Mouse (Mus musculus): ENCODE results near the gene Ankrd54. TPM values are rescaled to one million over a fixed set of nuclear protein-coding genes. Genes with fewer than 3 reads are reported as not detected.

Gene Ankrd54
- 23.3 and 24.1 TPM in 2 replicates for total RNA-seq (2021)
- long read RNA-seq, experiment 1, transcript Ankrd54-201 (8 exons, 1,904 nt), result major isoform, 59 of 93 reads
- long read RNA-seq, experiment 1, partial matches to known transcripts, result 17 of 93 reads
- long read RNA-seq, experiment 1, other reads (novel, unspliced or antisense), result 13 of 93 reads
- long read RNA-seq, experiment 2, transcript Ankrd54-201 (8 exons, 1,904 nt), result major isoform, 32 of 54 reads
- long read RNA-seq, experiment 2, partial matches to known transcripts, result 8 of 54 reads
- long read RNA-seq, experiment 2, other reads (novel, unspliced or antisense), result 13 of 54 reads

DNA sequence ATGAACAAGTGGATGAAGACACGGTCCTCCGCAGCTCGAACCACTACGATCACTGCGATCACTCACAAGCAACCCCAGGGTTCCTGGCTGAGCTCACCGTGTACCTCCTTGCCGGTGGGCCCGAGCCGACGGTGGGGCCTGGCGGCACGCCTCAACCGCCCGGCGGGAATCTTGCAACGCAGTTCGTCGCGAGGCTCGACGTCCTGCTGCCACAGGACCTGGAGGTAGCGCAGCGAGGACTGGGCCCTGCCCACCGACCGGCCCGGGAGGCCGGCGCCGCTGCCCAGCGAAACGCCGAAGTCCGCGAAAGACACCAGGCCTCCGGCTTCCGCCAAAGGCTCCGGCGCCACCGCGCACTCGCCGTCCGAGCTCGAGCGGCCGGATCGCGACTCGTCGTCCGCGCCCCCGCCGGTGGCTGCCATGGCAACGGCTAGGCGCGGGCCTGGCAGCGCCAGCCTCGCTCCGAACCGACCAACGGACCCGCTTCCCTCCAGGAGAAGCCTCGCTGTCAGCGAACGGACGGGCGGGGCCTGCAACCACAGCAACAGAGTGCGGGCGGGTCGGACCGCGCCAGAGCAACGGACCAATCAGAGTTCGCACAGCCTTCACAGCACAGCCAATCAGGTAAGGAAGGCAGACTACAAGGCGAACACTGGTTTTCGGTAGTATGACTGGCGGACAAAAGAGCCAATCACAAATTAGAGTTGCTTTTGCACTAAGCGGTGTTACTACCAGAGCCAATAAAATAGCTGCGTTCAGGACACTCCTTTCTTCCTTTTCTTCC, at the start of gene Ankrd54:
Gene Ankrd54 (minus strand): TSS at position 518 of the 784 bp plus-strand sequence.
- DNase-seq, result peak; percentile 99

DNA sequence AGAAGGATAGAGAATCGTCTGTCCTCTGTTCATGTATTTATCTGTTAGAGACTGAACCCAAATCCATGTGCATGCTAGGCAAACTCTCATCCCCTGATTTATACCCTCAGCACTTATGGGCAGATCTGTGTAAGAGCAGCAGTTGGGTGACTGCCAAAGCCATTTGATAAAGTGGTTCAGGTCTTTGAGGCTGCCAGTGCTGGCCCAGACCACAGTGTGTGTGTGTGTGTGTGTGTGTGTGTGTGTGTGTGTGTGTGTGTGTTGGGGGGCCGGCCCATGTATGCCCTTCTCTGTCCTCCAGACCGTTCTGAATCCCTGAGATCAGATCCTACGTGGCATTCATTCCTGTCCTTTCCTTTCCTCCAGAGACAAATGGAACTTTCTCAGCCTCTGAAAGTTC, 49.1 kb upstream of the Ankrd54 start:
- peak; percentile 73 for DNase-seq

DNA sequence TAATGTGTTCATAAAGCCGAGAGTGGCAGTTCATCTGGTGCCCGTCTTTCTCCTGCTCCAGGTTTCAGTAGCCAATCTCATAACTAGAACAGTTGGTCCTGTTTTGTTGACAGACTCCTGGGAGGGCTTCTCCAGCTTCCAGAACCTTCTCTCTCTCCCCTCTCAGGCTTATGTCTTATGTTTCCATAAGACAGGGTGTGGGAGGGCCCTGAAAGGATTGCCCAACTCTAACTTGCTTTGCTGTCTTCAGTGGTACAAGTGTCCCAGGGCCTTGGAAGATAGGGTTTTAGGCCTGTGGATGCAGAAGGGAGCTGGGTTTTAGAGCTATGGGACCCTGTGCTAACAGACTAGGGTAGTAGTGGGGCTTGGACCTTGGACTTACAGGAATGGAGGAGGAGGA, 47.8 kb upstream of the Ankrd54 start:
- DNase-seq, result no peak

DNA sequence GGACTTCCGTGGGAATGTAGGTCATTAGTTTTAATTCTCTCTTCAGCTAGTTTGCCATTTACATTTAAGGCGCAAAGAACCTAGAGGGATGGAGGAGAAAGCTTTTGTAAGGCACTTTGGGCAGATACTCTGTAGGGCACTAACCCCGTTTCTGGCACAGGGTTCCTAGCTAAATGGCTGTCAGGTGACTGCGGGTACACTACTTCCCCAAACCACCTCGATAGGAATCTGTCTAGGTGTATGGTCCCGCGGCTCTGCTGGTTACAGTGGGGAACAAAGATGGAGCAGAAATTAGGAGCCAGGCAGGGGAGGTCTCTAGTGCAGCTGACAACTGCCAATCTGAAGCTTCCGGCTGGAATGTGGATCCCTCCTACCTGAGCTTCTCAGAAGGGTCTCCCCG, 47.3 kb upstream of the Ankrd54 start:
- DNase-seq, result no peak

DNA sequence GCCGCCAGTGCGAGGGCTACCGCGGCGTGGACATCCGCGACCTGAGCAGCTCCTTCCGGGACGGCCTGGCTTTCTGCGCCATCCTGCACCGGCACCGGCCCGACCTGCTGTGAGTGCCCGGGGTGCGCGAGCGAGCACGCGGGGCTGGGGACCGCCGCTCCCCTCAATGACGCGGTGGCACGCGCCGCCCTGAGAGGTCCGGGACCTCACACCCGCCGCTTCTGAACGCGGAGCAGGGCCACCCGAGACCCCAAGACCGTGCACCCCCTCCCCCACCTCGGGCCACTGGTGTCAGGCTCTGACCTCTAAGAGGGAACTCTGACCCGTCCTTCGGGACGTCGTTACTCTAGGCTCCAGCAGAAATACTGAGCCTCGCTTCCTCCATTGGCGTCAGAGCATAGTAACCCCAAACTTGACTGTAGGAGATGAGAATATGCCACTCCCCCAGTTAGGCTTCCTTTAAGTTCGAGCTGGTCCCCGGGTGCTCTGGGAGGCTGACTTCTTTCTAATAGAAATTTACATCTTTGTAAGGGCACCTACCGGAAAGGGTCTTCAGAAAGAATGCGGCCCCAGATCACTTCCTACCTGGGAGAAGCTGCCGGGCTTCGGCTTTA, 46.7 kb upstream of the Ankrd54 start:
- DNase-seq, result no peak

DNA sequence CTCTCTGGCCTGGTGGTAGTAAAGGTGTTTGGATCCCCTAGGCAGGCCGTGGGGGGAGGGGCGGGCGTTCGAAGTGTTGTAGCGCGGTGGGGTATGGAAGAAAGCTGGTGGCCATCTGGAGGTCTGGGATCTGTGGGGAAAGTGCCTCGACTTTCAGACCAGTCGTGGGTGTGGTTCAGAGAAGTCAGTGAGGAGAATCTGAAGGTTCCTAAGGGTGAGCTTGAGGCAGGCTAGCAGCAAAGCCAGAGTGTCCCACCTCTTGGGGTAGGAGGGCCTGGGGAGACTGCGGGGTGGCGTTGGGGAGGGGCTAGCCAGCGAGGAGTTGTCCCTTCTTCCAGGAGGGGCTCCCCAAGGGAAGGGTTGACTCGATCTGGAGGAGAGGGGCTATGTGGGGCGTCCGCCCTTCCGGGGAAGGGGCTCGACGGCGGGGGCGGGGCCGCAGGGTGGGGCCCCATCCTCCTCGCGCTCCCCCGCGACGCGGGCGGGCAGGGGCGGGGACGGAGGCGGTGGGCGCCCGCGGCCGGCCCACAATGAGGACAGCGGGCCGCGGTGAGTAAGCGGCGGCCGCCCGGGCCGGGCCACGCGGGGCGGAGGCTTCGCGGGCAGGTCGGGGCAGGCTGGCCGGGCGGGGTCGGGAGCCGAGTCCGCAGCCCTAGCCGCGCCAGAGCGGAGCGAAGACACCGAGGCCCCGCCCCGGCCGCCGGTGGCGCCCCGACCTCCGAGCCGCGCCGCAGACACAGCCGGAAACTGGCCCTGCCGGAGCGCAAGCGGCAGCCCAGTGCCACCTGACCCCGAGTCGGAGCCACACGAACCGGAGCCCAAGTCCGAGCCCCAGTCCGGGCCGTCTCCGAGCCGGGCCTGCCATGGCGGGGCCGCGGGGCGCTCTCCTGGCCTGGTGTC, 46.0 kb upstream of the Ankrd54 start, which contains the start of gene Micall1:
Gene Micall1 (plus strand): TSS at position 478 of the 900 bp plus-strand sequence.
- peak; percentile 90 for DNase-seq

DNA sequence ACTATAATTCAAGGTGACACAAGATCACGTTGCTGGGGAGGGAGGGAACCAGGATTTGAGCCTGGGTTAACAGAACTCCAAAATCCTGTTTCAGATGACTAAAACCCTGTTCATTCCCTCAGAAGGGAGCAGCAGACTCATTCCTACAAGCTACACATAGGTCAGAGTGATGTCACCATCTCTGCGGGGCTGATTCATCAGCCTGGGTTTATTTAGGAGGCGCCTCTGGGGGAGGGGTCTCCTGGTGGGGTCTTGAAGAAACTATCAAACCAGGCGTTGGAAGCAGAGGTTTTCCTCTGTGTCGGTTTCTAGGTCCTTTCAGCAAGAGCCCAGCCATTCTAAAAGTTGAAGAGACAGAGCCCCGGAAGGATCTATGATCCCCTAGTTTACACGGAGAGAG, 45.3 kb upstream of the Ankrd54 start:
- peak; percentile 34 for DNase-seq

DNA sequence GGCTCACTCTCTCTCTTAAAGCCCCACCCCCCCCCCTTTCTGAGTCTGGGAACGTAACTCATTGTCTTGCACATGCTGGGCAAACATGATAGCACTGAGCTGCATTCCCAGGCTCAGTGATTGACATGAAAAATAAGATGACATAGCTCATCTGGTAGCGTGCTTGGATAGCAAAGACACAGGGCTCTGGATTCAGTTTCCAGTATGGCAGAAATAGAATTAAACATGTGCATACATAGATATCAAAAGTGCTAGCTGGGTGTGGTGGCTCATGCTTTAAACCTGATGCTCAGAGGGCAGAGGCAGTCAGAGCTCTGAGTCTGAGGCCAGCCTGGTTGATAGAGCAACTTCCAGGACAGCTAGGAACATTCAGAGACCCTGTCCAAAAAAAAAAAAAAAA, 43.1 kb upstream of the Ankrd54 start:
- no peak for DNase-seq

DNA sequence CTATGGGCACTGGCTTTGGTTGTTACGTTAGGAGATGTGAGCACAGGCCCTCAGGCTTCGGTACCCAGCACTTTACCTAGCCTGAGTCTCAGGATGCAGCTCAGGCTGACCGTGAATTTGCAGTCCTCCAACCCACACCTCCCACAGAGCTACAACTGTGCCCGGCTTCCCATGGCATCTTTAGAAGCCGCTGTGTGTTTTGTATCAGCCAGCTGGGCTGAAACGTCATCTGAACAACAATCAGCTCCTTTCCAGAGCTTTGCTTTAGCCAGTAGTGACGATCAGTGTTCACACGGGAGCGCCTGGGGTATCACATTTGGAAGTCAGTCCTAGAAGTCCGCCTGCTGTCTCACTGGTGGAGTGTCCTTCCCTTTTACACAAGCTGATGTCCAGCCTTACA, 40.6 kb upstream of the Ankrd54 start:
- DNase-seq, result no peak

DNA sequence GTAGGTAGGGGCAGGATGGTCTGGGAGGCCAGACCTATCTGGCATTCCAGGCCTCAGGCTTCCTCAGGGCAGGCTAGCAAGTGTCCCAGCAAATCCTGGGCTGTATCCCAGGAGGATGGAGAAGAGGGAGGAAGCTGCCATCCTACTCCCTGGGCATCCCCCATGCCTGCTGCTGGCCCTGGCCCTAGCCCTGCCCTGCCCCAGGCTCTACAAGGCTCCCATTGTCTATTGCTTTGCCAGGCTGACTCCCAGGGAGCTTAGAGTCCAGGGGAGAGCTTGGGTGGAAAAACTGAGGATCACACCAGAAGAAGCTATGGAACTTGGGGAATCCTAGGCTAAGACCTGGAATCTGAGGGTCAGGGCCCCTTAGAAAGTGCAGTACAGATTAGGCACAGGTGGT, 38.8 kb upstream of the Ankrd54 start:
- no peak for DNase-seq

DNA sequence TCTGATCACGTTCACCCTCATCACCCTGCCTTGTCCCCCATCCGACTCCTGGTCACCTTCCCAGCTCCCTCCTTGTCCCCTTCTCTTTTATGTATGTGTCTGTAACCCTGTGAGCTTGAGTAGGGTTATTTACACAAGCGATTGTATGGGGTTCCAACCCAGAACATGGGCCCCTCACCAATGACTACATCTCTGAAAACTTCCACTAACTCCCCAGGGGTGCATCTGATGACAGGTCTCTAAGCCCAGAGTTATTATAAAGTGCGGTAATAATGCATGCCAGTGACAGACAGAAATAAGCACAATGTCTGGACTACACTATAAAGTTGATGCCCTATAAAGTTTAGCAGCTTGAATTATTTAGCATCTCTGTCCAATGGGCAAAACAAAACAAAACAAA, 37.7 kb upstream of the Ankrd54 start:
- DNase-seq, result no peak

DNA sequence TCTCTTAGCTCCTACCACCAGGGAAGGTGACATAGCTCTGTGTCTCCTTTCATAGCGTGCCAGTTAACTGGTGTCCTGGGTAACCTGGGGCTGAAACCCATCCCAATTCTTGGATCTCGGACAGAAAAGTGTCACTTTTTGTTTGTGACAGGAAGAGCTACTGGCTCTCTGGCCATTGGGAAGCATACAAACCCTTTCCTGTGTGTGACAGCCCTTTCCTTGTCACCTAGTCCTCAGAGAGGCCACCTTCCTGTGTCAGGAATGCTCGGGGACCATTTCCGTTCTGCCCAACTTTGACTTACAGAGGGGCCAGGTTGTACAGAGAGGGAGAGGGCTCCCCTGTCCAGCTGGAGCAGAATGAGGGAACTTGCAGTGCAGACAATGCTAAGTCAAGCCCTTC, 36.8 kb upstream of the Ankrd54 start:
- DNase-seq, result no peak

DNA sequence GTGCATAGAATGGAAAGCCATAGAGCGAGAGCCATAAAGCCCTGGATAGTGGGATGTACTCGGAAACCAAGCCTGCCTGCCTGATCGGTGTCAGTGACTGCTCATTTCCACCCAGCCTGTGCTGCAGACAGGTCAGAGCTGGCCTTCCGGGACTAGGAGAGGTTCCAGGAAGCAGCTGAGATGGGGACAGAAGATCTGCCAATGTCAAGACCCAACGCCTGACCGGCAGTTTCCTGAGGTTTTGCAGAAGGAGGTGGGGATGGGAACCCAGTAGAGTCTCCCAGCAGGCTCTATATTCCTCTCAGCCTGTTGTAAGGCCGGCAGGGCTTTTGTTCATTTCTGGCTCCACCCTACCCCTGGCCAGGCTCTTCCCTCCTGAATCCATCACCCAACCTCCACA, 36.2 kb upstream of the Ankrd54 start:
- peak; percentile 60 for DNase-seq

DNA sequence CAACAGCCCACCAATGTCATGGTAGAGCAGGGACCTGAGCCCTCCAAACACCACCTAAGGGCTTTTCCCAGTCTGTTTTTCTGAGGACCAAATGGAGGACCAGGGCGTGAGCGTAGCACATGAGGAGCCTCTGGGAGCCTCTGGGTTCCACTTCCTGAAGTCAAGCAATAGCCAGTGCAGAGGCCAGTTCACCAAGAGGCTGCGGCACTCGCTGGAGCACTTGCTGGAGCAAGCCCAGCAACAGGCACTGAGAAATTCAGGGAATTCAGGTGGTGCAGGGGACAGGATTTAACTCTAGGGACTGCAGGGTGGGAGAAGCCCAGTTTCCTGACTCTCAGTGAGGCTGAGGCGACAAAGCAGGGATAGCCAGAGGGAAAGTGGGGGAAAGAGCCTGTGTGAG, 35.5 kb upstream of the Ankrd54 start:
- DNase-seq, result no peak

DNA sequence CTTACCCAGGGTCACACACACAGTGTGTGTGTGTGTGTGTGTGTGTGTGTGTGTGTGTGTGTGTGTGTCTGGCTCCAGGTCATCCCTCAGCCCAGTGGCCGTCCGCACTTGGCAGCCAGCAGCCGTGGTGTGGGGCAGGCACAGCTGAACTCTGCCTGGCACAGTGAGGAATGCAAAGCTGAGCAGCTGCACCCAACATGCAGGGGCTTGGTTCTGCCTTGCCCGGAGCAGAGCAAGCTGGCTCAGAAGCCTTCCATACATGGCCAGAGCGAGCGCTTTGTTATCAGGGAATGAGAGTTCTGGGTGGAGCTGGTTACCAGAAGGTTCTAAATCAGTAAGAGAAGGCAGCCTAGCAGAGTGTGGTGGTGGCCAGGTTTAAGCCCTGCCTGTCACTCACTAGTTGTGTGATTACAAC, 34.9 kb upstream of the Ankrd54 start:
- peak; percentile 86 for DNase-seq

DNA sequence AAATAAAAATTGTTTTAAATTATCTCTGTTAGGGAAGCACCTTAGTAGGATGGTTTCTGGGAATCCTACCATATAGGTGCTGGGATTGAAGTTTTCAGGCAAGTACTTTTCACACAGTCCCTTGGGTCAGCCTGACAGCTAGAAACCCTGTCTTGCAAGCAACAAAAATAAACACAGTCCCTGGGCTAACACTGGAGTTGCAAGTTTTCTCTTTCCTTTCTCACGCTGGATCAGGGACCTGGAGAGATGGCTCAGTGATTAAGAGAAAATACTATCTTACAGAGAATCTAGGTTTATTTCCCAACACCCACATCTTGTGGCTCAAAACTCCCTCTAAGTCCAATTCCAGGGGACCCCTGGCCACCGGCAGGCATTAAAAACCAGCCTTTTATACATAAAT, 34.4 kb upstream of the Ankrd54 start:
- no peak for DNase-seq

DNA sequence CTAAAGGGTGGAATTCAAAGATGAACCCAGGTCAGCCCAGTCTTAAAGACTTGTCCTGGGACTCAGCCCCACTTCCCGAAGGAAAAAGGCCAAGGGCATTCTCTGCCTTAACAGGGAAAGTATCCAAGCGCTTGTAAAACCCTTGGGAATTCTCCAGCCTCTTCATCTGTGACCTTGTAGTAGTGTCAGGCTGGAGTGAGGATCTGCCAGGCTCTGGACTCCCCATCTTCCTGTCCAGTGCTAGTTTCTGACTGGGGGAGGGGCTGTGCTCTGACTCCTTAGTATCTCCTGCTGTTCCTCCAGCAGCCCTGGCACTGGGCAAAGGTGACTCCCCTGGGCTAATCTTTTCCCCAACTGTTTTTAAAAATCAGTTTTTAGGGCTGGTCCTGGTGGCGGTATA, 33.9 kb upstream of the Ankrd54 start:
- DNase-seq, result peak; percentile 59

DNA sequence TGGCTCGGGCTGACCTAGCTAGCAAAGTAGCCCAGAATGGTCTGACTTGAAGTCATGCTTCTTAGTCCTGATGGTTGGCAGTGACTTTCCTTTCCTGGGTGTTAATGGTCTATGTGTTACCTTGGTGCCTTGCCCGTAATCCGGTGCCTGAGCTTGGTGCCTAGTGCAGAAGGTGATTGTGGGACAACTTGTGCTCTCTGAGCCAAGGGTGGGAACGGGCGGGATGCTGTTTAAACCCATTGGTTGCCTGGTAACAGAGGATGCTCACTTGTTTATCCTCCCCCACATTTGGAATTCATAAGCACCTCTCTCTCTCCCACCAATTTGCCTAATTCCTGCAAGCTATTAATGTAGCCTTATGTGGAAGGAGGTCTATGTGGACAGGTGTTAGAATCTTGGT, 32.8 kb upstream of the Ankrd54 start:
- no peak for DNase-seq

DNA sequence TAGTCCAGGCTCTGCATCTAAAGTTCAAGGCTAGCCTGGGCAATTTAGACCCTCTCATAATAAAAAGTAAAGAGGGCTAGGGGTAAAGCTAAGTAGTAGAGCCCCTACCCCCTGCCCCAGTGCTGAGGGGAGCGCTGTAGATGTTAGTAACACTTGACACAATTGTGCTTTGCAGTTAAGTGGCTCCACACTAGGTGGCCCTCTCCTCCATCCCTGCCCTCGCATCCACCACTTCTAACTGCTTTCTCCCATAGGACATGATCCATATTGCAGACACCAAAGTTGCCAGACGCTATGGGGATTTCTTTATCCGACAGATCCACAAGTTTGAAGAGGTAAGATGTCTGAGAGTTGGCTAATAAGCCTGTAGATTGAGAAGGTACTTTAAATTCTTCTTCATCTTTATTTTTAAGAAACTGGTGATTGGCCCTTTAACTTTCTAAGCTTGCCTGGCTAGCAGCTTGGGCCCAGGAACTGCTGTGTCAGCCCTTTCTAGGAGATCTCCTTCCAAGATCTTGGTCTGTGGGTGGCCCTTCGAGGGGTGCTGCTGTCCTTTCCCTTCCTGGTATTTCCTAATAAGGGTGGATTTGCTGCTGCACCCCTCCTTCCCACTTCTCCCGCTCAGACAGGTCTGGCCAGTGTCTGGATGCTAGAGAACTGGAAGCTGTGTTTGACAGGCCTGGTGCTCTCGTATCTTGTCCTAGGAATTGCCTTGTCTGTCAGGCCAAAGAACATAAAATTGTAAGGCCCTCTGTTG, 30.6 kb upstream of the Ankrd54 start:
- peak; percentile 70 for DNase-seq

DNA sequence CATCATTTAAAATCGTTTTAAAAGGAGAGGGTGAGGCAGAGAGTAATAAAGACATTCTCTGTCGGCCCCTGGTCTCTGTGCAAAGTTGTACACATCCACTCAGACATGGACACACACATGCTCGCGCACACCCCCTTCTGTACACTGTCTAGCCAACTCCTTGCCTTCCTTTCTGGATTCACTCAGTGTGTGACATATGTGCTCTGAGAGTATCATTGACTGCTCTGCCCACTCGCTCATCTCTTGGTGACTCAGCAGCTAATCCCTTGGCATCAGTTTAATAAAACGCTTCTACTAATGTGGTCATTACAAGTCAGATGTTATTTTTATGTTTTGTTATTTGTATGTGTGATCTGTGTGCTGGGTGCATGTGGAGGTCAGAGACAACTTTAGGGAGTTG, 29.6 kb upstream of the Ankrd54 start:
- no peak for DNase-seq

DNA sequence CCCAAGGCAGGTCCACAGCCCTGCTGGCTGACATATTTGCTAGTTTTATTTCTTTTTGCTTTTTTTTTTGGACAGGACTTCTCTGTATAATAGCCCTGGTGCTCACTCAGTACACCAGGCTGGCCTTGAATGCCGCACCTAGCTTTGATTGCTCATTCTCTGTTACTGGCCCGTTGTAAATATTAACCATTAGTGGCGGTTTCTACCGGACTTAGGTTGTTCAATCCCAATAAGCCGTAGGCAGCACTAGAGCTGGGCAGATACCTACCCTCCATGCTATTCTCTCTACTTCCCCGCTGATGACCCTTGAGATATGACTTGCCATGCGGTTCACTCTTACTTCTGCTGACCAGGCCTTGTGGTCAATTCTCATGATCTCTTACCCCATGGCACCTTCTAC, 16.9 kb upstream of the Ankrd54 start:
- no peak for DNase-seq

Data from adrenal gland, postnatal 14 days (tissue).